Mouse (Mus musculus) ES-E14 (cell line): ENCODE data around the gene Best1.

Experiments used
- MAFK ChIP-seq: IDR thresholded peaks from 2 replicates; pipeline ENCODE4 v1.6.1; 2014; ENCODE audit warnings: mild to moderate bottlenecking, low read depth, low read length, inconsistent platforms; ENCODE audit not compliant: insufficient read depth
- ZC3H11A ChIP-seq: IDR thresholded peaks from 2 replicates; pipeline ENCODE4 v1.6.1; 2012; ENCODE audit warnings: low read depth, mild to moderate bottlenecking, inconsistent platforms, low read length, borderline replicate concordance
- ZNF384 ChIP-seq: IDR thresholded peaks from 2 replicates; pipeline ENCODE4 v1.6.1; 2012; ENCODE audit warnings: low read depth, low read length, inconsistent platforms

DNA sequence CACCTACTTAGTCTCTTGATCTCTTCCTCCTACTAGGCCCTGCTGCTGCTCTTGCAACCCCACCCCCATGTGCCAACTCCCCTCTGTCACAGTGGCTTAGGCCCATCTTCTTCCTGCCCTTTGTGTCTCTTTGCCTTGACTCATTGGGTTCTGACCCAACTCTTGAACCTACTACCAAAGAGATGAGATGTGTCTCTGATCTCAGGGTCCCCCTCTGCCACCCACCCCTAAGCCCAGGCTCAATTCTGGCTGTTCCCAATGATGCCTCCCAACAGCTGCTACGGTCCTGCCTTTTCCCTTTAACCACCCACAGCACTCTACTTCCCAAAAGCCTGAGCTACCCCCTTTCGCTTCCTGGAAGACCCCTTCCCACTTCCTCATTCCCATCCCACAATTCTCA, 20.5 kb upstream of the Best1 start:
- TF ChIP-seq ZC3H11A (no peak), ZNF384 (no peak), MAFK (no peak)
